Mouse (Mus musculus) stomach, embryonic 15.5 days (tissue): ENCODE data around the gene Olfr447. TPM values are rescaled to one million over a fixed set of nuclear protein-coding genes. Genes with fewer than 3 reads are reported as not detected.

Experiments used
- ATAC-seq: fragments of 200-750 bp; cut with Nextera tagmentation; 2 replicates; pipeline ENCODE4 v1.8.0; 2017; ENCODE audit warnings: low read depth, moderate number of reproducible peaks, moderate TSS enrichment; ENCODE audit not compliant: insufficient read depth, low FRiP score
- H3K27ac ChIP-seq: fragments of 300-500 bp; sonication (generic); 2 replicates; pipeline ENCODE4 v1.5.1; 2015; ENCODE audit warnings: mild to moderate bottlenecking, inconsistent platforms
- H3K27me3 ChIP-seq: fragments of 300-500 bp; sonication (generic); replicated peaks from 2 replicates; pipeline ENCODE4 v1.6.1; 2015; ENCODE audit warnings: inconsistent platforms
- H3K36me3 ChIP-seq: fragments of 300-500 bp; sonication (generic); 2 replicates; pipeline ENCODE4 v1.6.1; 2015; ENCODE audit warnings: inconsistent platforms
- H3K4me1 ChIP-seq: fragments of 300-500 bp; sonication (generic); 2 replicates; pipeline ENCODE4 v1.6.1; 2015; ENCODE audit warnings: inconsistent platforms
- H3K4me2 ChIP-seq: fragments of 300-500 bp; sonication (generic); 2 replicates; pipeline ENCODE4 v1.6.1; 2015; ENCODE audit warnings: mild to moderate bottlenecking, inconsistent platforms
- H3K4me3 ChIP-seq: fragments of 300-500 bp; sonication (generic); replicated peaks from 2 replicates; pipeline ENCODE4 v1.5.1; 2015; ENCODE audit warnings: inconsistent platforms
- H3K9ac ChIP-seq: fragments of 300-500 bp; sonication (generic); 2 replicates; pipeline ENCODE4 v1.6.1; 2015; ENCODE audit warnings: inconsistent platforms
- H3K9me3 ChIP-seq: fragments of 300-500 bp; sonication (generic); 2 replicates; pipeline ENCODE4 v1.6.1; 2016; ENCODE audit warnings: inconsistent platforms
- WGBS: fragments of 180-500 bp; shearing (Covaris S2); methylation state at CpG from one replicate; pipeline ENCODE4 v1.1.7; 2015; 5-methylcytosine and 5-hydroxymethylcytosine counted together
- polyA plus RNA-seq: library from polyadenylated mRNA; unstranded; fragments of >200 nt; fragmentation: Nextera tagmentation; extraction: Ambion mirVana; gene quantifications from 2 replicates; pipeline ENCODE4 v1.2.1, GENCODE M21; 2015

Olfr447 gene
- not detected in 2 replicates for polyA plus RNA-seq

GRCm38 (mm10) chr6:42908578-42908977 lies at the start of gene Olfr447:
Gene Olfr447 (plus strand): TSS chr6:42908878.
- Histone ChIP-seq H3K4me1 (no peaks in the 10 kb centered on the region), H3K36me3 (no peaks in the 10 kb centered on the region), H3K4me3 (no peak within 1 kb of the TSS), H3K9ac (no peak within 1 kb of the TSS), H3K4me2 (no peak within 1 kb of the TSS), H3K9me3 (no peaks in the 10 kb centered on the region), H3K27ac (no peak within 1 kb of the TSS), H3K27me3 (no peaks in the 10 kb centered on the region)
- no peak for ATAC-seq

- H3K36me3 ChIP-seq: no peaks in the 10 kb centered on the region
- H3K9ac ChIP-seq: no peak overlapping the region
- H3K4me3 ChIP-seq: no peak overlapping the region
- no peaks in the 10 kb centered on the region for H3K4me1 ChIP-seq
- no peak overlapping the region for H3K27ac ChIP-seq
- 16% methylated on average over 4 of the region's 4 CpGs for WGBS
- H3K4me2 ChIP-seq: no peak overlapping the region
- no peak for ATAC-seq
- no peaks in the 10 kb centered on the region for H3K27me3 ChIP-seq
- no peaks in the 10 kb centered on the region for H3K9me3 ChIP-seq
Observed at GRCm38 (mm10) chr6:42860222-42860819, 48.4 kb upstream of the Olfr447 start.

- Histone ChIP-seq H3K4me1 (no peaks in the 10 kb centered on the region), H3K36me3 (no peaks in the 10 kb centered on the region), H3K9me3 (no peaks in the 10 kb centered on the region), H3K4me2 (no peak overlapping the region), H3K27me3 (no peaks in the 10 kb centered on the region), H3K9ac (no peak overlapping the region), H3K27ac (no peak overlapping the region), H3K4me3 (no peak overlapping the region)
- WGBS: 85% methylated on average over 3 of the region's 3 CpGs
- ATAC-seq: no peak
Observed at GRCm38 (mm10) chr6:42869695-42870094, 39.0 kb upstream of the Olfr447 start.

GRCm38 (mm10) chr6:42876323-42876722 lies 32.4 kb upstream of the Olfr447 start:
- Histone ChIP-seq H3K9me3 (no peaks in the 10 kb centered on the region), H3K4me2 (no peak overlapping the region), H3K4me3 (no peak overlapping the region), H3K27me3 (no peaks in the 10 kb centered on the region), H3K4me1 (no peaks in the 10 kb centered on the region), H3K27ac (no peak overlapping the region), H3K36me3 (no peaks in the 10 kb centered on the region), H3K9ac (no peak overlapping the region)
- ATAC-seq: no peak

- Histone ChIP-seq H3K27me3 (no peaks in the 10 kb centered on the region), H3K4me3 (no peak within 1 kb of the TSS)
- 84% methylated on average over 1 of the region's 1 CpGs for WGBS
Observed at GRCm38 (mm10) chr6:42890141-42890540, 18.5 kb upstream of the Olfr447 start, which contains the start of gene Olfr448. Gene Olfr448 (plus strand): TSS chr6:42890441.

GRCm38 (mm10) chr6:42900345-42900744 lies 8.3 kb upstream of the Olfr447 start:
- Histone ChIP-seq H3K4me3 (no peak overlapping the region), H3K27ac (no peak overlapping the region), H3K4me1 (no peaks in the 10 kb centered on the region), H3K9me3 (no peaks in the 10 kb centered on the region), H3K36me3 (no peaks in the 10 kb centered on the region), H3K27me3 (no peaks in the 10 kb centered on the region), H3K9ac (no peak overlapping the region), H3K4me2 (no peak overlapping the region)
- ATAC-seq: no peak
- WGBS: 11% methylated on average over 1 of the region's 1 CpGs

More at GRCm38 (mm10) chr6:42890141-42890540, 18.5 kb upstream of the Olfr447 start, which contains the start of gene Olfr448:
- Histone ChIP-seq H3K4me1 (no peaks in the 10 kb centered on the region), H3K27ac (no peak within 1 kb of the TSS), H3K36me3 (no peaks in the 10 kb centered on the region), H3K4me2 (no peak within 1 kb of the TSS), H3K9ac (no peak within 1 kb of the TSS), H3K9me3 (no peaks in the 10 kb centered on the region)
- ATAC-seq: no peak

GRCm38 (mm10) chr6:42921077-42921476 lies 12.4 kb downstream of the Olfr447 start, which contains the start of gene Olfr446:
Gene Olfr446 (plus strand): TSS chr6:42921377.
- WGBS: 59% methylated on average over 2 of the region's 2 CpGs
- ATAC-seq: no peak
- H3K27ac ChIP-seq: no peak within 1 kb of the TSS
- no peak within 1 kb of the TSS for H3K4me3 ChIP-seq
- H3K27me3 ChIP-seq: no peaks in the 10 kb centered on the region
- H3K36me3 ChIP-seq: no peaks in the 10 kb centered on the region
- H3K9me3 ChIP-seq: no peaks in the 10 kb centered on the region
- H3K4me1 ChIP-seq: no peaks in the 10 kb centered on the region
- no peak within 1 kb of the TSS for H3K4me2 ChIP-seq
- no peak within 1 kb of the TSS for H3K9ac ChIP-seq

- H3K27ac ChIP-seq: no peak within 1 kb of the TSS
- H3K9ac ChIP-seq: no peak within 1 kb of the TSS
- no peak within 1 kb of the TSS for H3K4me2 ChIP-seq
- no peaks in the 10 kb centered on the region for H3K27me3 ChIP-seq
- ATAC-seq: no peak
- H3K4me1 ChIP-seq: no peaks in the 10 kb centered on the region
- no peaks in the 10 kb centered on the region for H3K9me3 ChIP-seq
- WGBS: 73% methylated on average over 1 of the region's 1 CpGs
- no peak within 1 kb of the TSS for H3K4me3 ChIP-seq
- no peaks in the 10 kb centered on the region for H3K36me3 ChIP-seq
Observed at GRCm38 (mm10) chr6:42948767-42949166, 40.1 kb downstream of the Olfr447 start, which contains the start of gene Olfr444. Gene Olfr444 (plus strand): TSS chr6:42949067.

Other genes starting within 250 kb of the Olfr447 start
- gene Tcaf1, start 198.8 kb upstream of the Olfr447 start, polyA plus RNA-seq: 65.7 and 68.9 TPM in 2 replicates
- not detected in 2 replicates for gene Olfr453, start 169.5 kb upstream of the Olfr447 start, polyA plus RNA-seq
- not detected in 2 replicates for gene Olfr38, start 152.5 kb upstream of the Olfr447 start, polyA plus RNA-seq
- not detected in 2 replicates for gene Olfr452, start 123.8 kb upstream of the Olfr447 start, polyA plus RNA-seq
- not detected in 2 replicates for gene Olfr450, start 96.9 kb upstream of the Olfr447 start, polyA plus RNA-seq
- gene Olfr449, start 74.5 kb upstream of the Olfr447 start, polyA plus RNA-seq: not detected in 2 replicates
- gene Olfr448, start 18.4 kb upstream of the Olfr447 start, polyA plus RNA-seq: not detected in 2 replicates
- gene Olfr446, start 12.5 kb downstream of the Olfr447 start, polyA plus RNA-seq: not detected in 2 replicates
- gene Olfr444, start 40.2 kb downstream of the Olfr447 start, polyA plus RNA-seq: not detected in 2 replicates
- not detected in 2 replicates for gene Olfr441, start 197.5 kb downstream of the Olfr447 start, polyA plus RNA-seq
- not detected in 2 replicates for gene Olfr237-ps1, start 237.7 kb downstream of the Olfr447 start, polyA plus RNA-seq